Mouse (Mus musculus): ENCODE measurements around the gene Vmn1r239-ps. TPM values are rescaled to one million over a fixed set of nuclear protein-coding genes. Genes with fewer than 3 reads are reported as not detected.
"Not testable (repeated sequence)": the region's sequence is repeated elsewhere in the genome, so short reads cannot be mapped to it uniquely, and the experiment has no call there.

The Vmn1r239-ps gene
- total RNA-seq (2012; rRNA removed): not detected in 2 replicates

GRCm38 (mm10) chrX:147453610-147454009 is at the start of gene Vmn1r239-ps:
Gene Vmn1r239-ps (minus strand): TSS chrX:147453710.
- H3K36me3 ChIP-seq (ENCODE audit: control insufficient read depth, insufficient read depth, low read length, poor library complexity, severe bottlenecking); H3K27ac ChIP-seq (ENCODE audit: insufficient read depth, low read depth, low read length, poor library complexity, severe bottlenecking); DNase-seq (ENCODE audit: low read depth, low spot score): not testable (repeated sequence)

GRCm38 (mm10) chrX:147489551-147489950 is 36.0 kb upstream of the Vmn1r239-ps start:
- in situ Hi-C loops (cut with MboI; ENCODE audit: low sequenced_read_pairs in 2 of 2, unreplicated experiment in 2 of 2): no loop called here
- Histone ChIP-seq H3K9me3 (ENCODE audit: control insufficient read depth, insufficient read depth, low read depth, low read length) (no peaks in the 10 kb centered on the region), H3K4me3 (ENCODE audit: insufficient read depth in 1 of 2, low read depth in 1 of 2, low read length in 2 of 2, poor library complexity in 1 of 2, severe bottlenecking in 1 of 2) (no peak overlapping the region), H3K4me1 (ENCODE audit: control insufficient read depth in 2 of 2, insufficient read depth in 2 of 2, low read length in 2 of 2, poor library complexity in 1 of 2) (no peaks in the 10 kb centered on the region), H3K9ac (ENCODE audit: insufficient read depth, low read depth, low read length, poor library complexity, severe bottlenecking) (no peak overlapping the region), H3K36me3 (ENCODE audit: control insufficient read depth, insufficient read depth, low read length, poor library complexity, severe bottlenecking) (no peaks in the 10 kb centered on the region), H3K27ac (ENCODE audit: insufficient read depth, low read depth, low read length, poor library complexity, severe bottlenecking) (no peak overlapping the region)
- DNase-seq (ENCODE audit: low read depth, low spot score): no peak
- TF ChIP-seq HCFC1 (IDR thresholded peaks at IDR 0.05; ENCODE audit: borderline replicate concordance, insufficient read depth, low read length) (no peak), CHD2 (IDR thresholded peaks at IDR 0.05; ENCODE audit: low read depth, low read length) (no peak), ZC3H11A (IDR thresholded peaks at IDR 0.05; ENCODE audit: borderline replicate concordance, low read depth, low read length) (no peak), ZNF384 (IDR thresholded peaks at IDR 0.05; ENCODE audit: low read depth, low read length) (no peak), MAFK (IDR thresholded peaks at IDR 0.05; ENCODE audit: insufficient read depth, low read depth, low read length) (no peak)

More at GRCm38 (mm10) chrX:147453610-147454009, at the start of gene Vmn1r239-ps:
- H3K4me1 ChIP-seq (ENCODE audit: control insufficient read depth in 2 of 2, insufficient read depth in 2 of 2, low read length in 2 of 2, poor library complexity in 1 of 2); H3K9ac ChIP-seq (ENCODE audit: insufficient read depth, low read depth, low read length, poor library complexity, severe bottlenecking); H3K4me3 ChIP-seq (ENCODE audit: insufficient read depth in 1 of 2, low read depth in 1 of 2, low read length in 2 of 2, poor library complexity in 1 of 2, severe bottlenecking in 1 of 2); in situ Hi-C loops (cut with MboI; ENCODE audit: low sequenced_read_pairs in 2 of 2, unreplicated experiment in 2 of 2); H3K9me3 ChIP-seq (ENCODE audit: control insufficient read depth, insufficient read depth, low read depth, low read length): not testable (repeated sequence)

DNA sequence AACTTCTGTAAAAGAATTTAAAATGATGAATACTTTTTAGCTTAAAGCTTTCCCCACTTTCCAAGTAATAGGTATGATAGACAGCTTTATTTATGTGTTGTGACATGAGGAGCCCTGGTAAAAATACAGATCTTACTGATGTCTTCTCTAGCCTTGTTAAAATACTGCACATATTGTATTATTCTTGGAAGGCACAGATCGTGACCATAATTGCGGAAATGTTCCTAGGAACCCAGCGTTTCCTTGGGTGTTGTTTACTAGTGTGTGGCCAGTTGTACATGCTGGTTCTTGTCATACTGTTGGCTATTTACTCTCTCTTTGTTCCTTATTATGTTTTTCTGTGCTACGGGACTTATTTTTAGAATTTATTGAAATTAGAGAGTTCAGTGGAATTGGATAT is 10.1 kb downstream of the Vmn1r239-ps start:
- H3K9me3 ChIP-seq (ENCODE audit: control insufficient read depth, insufficient read depth, low read depth, low read length): no peaks in the 10 kb centered on the region

DNA sequence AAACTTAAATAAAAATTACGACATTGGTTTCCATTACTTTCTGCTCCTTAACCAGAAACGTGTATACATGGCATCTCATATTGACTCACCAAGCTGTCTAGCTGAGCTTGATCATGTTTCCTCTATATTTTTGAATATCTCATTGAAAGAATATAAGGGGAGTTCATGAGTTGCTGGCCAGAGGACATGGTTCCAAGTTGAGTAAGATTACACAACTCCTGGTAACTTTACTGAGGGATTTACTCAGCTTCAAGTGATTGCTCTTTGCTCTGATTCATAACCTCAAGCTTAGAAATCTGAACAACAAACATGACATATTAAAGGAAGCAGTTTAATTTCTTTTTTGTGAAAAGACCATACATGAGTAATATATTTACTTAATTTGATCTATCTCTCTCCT is 18.1 kb downstream of the Vmn1r239-ps start:
- Histone ChIP-seq H3K9ac (ENCODE audit: insufficient read depth, low read depth, low read length, poor library complexity, severe bottlenecking) (no peak overlapping the region), H3K9me3 (ENCODE audit: control insufficient read depth, insufficient read depth, low read depth, low read length) (no peaks in the 10 kb centered on the region), H3K4me1 (ENCODE audit: control insufficient read depth in 2 of 2, insufficient read depth in 2 of 2, low read length in 2 of 2, poor library complexity in 1 of 2) (no peaks in the 10 kb centered on the region), H3K27ac (ENCODE audit: insufficient read depth, low read depth, low read length, poor library complexity, severe bottlenecking) (no peak overlapping the region), H3K36me3 (ENCODE audit: control insufficient read depth, insufficient read depth, low read length, poor library complexity, severe bottlenecking) (no peaks in the 10 kb centered on the region), H3K4me3 (ENCODE audit: insufficient read depth in 1 of 2, low read depth in 1 of 2, low read length in 2 of 2, poor library complexity in 1 of 2, severe bottlenecking in 1 of 2) (no peak overlapping the region)
- in situ Hi-C loops (cut with MboI; ENCODE audit: low sequenced_read_pairs in 2 of 2, unreplicated experiment in 2 of 2): no loop called here
- DNase-seq (ENCODE audit: low read depth, low spot score): no peak
- no peak for TF ChIP-seq HCFC1 (IDR thresholded peaks at IDR 0.05; ENCODE audit: borderline replicate concordance, insufficient read depth, low read length)
- no peak for TF ChIP-seq CHD2 (IDR thresholded peaks at IDR 0.05; ENCODE audit: low read depth, low read length)
- no peak for TF ChIP-seq MAFK (IDR thresholded peaks at IDR 0.05; ENCODE audit: insufficient read depth, low read depth, low read length)
- TF ChIP-seq ZC3H11A (IDR thresholded peaks at IDR 0.05; ENCODE audit: borderline replicate concordance, low read depth, low read length): no peak
- TF ChIP-seq ZNF384 (IDR thresholded peaks at IDR 0.05; ENCODE audit: low read depth, low read length): no peak

More for the DNA sequence above, 10.1 kb downstream of the Vmn1r239-ps start:
- Histone ChIP-seq H3K27ac (ENCODE audit: insufficient read depth, low read depth, low read length, poor library complexity, severe bottlenecking) (no peak overlapping the region), H3K4me1 (ENCODE audit: control insufficient read depth in 2 of 2, insufficient read depth in 2 of 2, low read length in 2 of 2, poor library complexity in 1 of 2) (no peaks in the 10 kb centered on the region), H3K9ac (ENCODE audit: insufficient read depth, low read depth, low read length, poor library complexity, severe bottlenecking) (no peak overlapping the region), H3K36me3 (ENCODE audit: control insufficient read depth, insufficient read depth, low read length, poor library complexity, severe bottlenecking) (no peaks in the 10 kb centered on the region), H3K4me3 (ENCODE audit: insufficient read depth in 1 of 2, low read depth in 1 of 2, low read length in 2 of 2, poor library complexity in 1 of 2, severe bottlenecking in 1 of 2) (no peak overlapping the region)
- TF ChIP-seq HCFC1 (IDR thresholded peaks at IDR 0.05; ENCODE audit: borderline replicate concordance, insufficient read depth, low read length) (no peak), ZC3H11A (IDR thresholded peaks at IDR 0.05; ENCODE audit: borderline replicate concordance, low read depth, low read length) (no peak), CHD2 (IDR thresholded peaks at IDR 0.05; ENCODE audit: low read depth, low read length) (no peak), MAFK (IDR thresholded peaks at IDR 0.05; ENCODE audit: insufficient read depth, low read depth, low read length) (no peak), ZNF384 (IDR thresholded peaks at IDR 0.05; ENCODE audit: low read depth, low read length) (no peak)
- in situ Hi-C loops (cut with MboI; ENCODE audit: low sequenced_read_pairs in 2 of 2, unreplicated experiment in 2 of 2): no loop called here
- DNase-seq (ENCODE audit: low read depth, low spot score): no peak

GRCm38 (mm10) chrX:147429753-147430152 is 23.8 kb downstream of the Vmn1r239-ps start:
- Histone ChIP-seq H3K9me3 (ENCODE audit: control insufficient read depth, insufficient read depth, low read depth, low read length) (no peaks in the 10 kb centered on the region), H3K4me3 (ENCODE audit: insufficient read depth in 1 of 2, low read depth in 1 of 2, low read length in 2 of 2, poor library complexity in 1 of 2, severe bottlenecking in 1 of 2) (no peak overlapping the region), H3K36me3 (ENCODE audit: control insufficient read depth, insufficient read depth, low read length, poor library complexity, severe bottlenecking) (no peaks in the 10 kb centered on the region), H3K27ac (ENCODE audit: insufficient read depth, low read depth, low read length, poor library complexity, severe bottlenecking) (no peak overlapping the region), H3K4me1 (ENCODE audit: control insufficient read depth in 2 of 2, insufficient read depth in 2 of 2, low read length in 2 of 2, poor library complexity in 1 of 2) (no peaks in the 10 kb centered on the region), H3K9ac (ENCODE audit: insufficient read depth, low read depth, low read length, poor library complexity, severe bottlenecking) (no peak overlapping the region)
- no peak for TF ChIP-seq ZNF384 (IDR thresholded peaks at IDR 0.05; ENCODE audit: low read depth, low read length)
- TF ChIP-seq ZC3H11A (IDR thresholded peaks at IDR 0.05; ENCODE audit: borderline replicate concordance, low read depth, low read length): no peak
- TF ChIP-seq CHD2 (IDR thresholded peaks at IDR 0.05; ENCODE audit: low read depth, low read length): no peak
- no peak for TF ChIP-seq MAFK (IDR thresholded peaks at IDR 0.05; ENCODE audit: insufficient read depth, low read depth, low read length)
- TF ChIP-seq HCFC1 (IDR thresholded peaks at IDR 0.05; ENCODE audit: borderline replicate concordance, insufficient read depth, low read length): no peak
- in situ Hi-C loops (cut with MboI; ENCODE audit: low sequenced_read_pairs in 2 of 2, unreplicated experiment in 2 of 2): no loop called here
- DNase-seq (ENCODE audit: low read depth, low spot score): no peak
